Mouse (Mus musculus) left cerebral cortex, postnatal 10 days (tissue): ENCODE measurements around the gene Esrrb. TPM values are rescaled to one million over a fixed set of nuclear protein-coding genes. Genes with fewer than 3 reads are reported as not detected.

Experiments
- DNase-seq, 2 experiments: peaks; one replicate each; pipeline ENCODE4 v3.0.0; 2021 to 2022; ENCODE audit warnings: low spot score in 2 of 2, mixed read lengths in 1 of 2; ENCODE audit errors: extremely low spot score in 1 of 2
- intact Hi-C: fragments of 180-260 bp; cut with DNase I; formaldehyde crosslinking; loops from one replicate; pipeline ENCODE4 v1.15.1; 2025
- total RNA-seq, 2 experiments: library from RNA; stranded (reverse); gene quantifications; 2 replicates each; pipeline ENCODE4 v1.2.3; 2021

Gene Esrrb
- total RNA-seq, 2 experiments from 2014 or later: 0.73 to 1.2 TPM

DNA sequence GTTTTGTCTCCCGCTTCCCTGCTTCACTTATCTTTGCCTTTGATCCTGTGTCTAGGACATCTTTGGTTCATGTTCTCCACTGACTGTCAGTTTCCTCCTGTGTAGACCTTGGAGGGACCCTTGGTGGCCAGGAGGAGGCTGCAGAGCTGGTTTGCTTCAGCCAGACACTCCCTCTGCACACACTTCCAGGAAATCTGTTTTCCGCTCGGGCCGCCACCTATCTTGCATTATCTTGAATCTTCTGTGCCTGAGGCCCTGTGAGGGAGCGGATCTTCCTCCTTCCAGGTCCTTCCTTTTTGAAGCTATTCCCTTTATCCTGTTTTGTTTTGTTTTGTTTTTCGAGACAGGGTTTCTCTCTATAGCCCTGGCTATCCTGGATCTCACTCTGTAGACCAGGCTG is 121.1 kb downstream of the Esrrb start:
- no peak for DNase-seq
- intact Hi-C loops: no loop called here

DNA sequence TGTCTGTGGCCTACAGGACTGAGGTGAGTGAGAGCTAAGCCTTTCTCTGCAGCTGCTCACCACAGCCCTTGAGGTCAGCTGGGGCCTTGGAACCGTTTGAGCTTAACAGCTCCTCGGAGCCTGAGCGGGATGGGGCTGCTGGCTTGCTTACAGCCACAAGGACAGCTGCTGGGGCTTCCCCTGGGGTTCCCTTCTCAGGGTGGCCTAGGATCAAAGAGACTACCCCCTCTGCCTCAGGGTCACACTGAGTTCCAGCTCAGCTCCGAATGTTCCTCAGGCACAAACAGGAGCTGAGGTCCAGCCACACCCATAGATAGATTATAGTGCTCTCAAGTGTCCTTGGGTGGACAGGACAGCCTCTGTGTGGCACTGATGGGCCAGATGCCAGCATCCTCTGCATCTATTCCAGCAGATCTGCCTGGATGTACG is 122.5 kb downstream of the Esrrb start:
- intact Hi-C loops: no loop called here
- DNase-seq: peak in 1 of 2 experiments; percentile 43

DNA sequence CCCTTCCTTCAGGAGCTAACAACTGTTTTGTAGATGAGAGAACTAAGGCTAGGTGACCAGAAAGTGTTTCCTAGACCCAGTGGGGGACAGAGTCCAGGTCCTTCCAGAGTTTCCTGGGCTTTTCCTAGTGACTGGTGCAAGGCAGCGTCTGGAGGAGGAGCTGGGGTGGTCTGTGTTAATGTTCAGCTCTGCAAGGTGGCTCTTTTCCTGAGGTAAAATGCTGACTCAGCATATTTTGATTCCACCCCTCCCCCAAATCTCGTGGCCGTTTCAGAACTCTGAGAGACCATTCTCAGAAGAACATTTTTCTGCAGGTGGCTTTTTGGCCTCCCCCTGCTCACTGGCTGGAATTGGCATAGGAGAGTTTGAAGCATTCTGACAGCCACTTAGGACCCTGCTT is 127.1 kb downstream of the Esrrb start:
- intact Hi-C loops: no loop called here
- DNase-seq: no peak

DNA sequence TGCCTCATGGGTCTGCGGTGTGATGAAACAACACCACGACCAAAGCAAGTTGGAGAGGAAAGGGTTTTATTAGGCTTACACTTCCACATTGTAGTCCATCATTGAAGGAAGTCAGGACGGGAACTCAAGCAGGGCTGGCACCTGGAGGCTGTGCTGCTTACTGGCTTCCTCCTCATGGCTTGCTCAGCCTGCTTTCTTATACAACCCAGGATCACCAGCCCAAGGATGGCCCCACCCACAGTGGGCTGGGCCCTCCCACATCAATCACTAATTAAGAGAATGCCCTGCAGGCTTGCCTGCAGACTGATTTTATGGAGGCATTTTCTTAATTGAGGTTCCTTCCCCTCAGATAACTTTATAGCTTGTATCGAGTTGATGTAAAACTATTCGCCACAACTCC is 129.1 kb downstream of the Esrrb start:
- intact Hi-C loops: no loop called here
- no peak for DNase-seq

DNA sequence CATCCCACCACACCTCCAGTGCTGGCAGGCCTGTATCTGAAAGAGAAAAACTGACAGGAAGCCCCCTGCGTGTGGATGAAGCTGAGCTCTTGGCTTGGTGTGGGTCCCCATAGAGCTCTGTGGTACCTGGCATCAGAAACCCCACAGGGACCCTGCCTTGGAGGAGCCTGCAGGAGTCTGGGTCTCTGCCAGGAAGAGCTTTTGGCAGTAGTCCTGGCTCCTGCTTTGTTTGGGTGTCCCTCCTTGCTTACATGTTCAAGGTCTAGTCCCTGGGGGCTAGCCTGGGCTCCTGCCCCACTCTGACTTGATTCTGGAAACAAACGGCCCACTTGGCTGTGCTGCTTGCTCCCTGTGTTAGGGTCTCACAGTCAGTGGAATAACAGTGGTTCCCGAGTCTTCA is 130.6 kb downstream of the Esrrb start:
- no peak for DNase-seq
- intact Hi-C loops: no loop called here

DNA sequence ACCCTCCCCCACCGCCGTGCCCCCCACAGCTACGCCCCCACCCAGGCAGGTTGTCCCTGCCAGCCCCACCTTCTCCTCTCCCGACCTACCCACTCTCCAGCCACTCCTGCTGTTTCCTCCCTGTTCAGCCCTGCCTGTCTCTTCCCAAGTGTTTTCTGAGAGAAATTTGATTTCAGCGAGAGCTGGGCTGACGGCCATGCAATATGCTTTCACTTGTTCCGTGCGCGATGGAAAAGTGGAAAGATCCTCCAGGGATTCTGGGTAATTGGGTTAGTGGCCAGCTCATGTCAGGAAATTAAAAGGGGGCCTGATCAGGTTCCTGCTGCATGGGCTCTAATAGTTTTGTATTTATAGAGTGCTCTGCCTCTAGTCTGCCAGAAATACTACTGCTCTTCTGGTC is 131.9 kb downstream of the Esrrb start:
- peak in 1 of 2 experiments; percentile 29 for DNase-seq

DNA sequence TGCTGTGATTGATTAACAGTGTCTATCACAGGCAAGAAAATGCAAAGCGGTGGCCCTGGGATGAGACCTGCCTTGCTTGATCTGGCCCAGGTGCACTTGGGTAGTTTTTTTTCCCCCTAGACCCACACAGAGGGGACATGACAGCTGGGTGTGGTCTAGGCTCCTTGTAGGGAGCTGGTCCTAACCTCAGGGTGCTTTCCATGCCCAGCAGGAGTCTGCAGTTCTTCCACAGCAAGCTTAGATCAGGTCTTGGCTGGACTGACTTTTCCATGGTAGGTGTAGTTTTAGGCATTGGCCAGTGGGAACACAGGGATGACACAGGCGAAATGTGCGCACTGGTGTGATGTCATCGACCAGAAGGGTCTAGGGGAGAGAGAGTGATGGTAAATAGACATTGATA is 136.2 kb downstream of the Esrrb start:
- intact Hi-C loops: no loop called here
- no peak for DNase-seq

More for the DNA sequence above, 131.9 kb downstream of the Esrrb start:
- intact Hi-C loops: no loop called here

DNA sequence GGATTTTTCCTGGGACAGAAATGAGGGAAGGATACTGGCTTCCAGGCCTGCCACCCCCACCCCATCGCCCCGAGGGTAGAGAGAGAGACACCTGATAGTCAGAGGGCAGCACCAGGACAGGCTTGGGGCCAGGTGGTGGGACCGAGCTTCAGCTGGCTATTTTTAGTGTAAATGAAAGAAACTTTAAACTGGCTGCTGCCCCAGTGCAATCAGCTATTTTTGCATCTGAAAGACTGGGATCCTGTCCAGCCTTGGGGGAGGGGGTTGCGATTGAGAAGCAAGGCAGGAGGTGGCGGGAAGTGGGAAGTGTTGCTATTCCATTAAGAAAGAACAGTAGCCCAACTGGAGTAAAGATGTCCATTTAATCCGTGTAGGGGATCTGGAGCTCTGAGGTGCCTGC is 137.8 kb downstream of the Esrrb start:
- intact Hi-C loops: no loop called here
- DNase-seq: peak; percentile 67 to 78

DNA sequence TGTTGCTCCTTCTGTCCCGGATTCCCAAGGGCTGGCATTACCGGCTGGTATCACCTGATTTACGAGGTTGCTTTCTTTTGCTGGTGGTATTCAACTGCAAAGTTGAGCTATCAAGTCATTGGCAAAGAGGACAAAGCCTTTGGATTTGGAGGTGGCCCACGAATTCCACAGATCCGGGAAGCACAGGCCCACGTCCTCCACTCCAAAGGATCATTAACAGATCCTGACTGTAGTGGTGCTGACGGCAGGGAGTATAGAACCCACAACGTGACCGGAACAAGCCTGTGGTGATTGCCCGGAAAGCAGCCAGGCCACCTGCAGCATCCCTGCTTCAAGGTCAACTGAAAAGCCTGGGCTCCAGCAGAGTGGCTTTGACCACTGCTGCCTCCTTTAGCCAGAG is 140.8 kb downstream of the Esrrb start:
- intact Hi-C loops: no loop called here
- DNase-seq: no peak

DNA sequence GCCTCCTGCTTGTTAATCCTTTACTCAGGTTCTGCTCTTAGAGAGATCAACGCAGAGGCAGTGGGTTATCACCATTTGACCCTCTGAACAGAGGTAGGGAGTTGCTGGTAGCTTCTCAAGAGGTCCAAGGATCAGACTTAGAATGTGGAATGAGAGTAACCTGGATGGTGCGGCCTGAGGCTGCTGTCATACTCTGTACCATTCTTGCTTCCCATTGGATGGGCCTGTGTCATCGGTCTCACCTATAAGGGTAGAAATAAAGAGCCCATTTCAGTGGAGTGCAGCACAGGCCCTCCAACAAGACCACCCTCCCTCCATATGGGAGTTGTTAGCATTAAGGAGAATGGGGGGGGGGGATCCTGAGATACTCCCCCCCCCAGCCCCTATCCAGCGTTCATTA is 143.0 kb downstream of the Esrrb start:
- DNase-seq: no peak
- intact Hi-C loops: no loop called here

DNA sequence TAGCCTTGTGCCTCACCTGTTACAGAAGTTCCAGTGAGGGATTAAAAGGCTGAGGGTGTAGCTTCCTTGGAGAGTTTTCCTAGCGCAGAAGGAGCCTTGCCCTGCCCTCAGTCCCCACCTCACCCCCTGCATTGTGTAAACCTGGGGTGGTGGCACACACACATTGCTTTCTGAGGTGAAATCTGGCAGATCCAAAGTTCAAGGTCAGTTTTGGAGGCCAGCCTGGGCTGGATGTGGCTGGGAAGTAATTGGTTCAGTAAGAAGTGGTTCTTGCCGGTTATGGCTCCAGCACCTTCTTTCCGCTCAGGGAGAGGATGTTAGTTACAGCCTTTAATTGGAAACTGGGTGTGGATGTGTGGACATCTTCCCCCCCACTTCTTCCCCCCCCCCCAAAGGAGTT is 143.4 kb downstream of the Esrrb start:
- DNase-seq: no peak
- intact Hi-C loops: no loop called here

DNA sequence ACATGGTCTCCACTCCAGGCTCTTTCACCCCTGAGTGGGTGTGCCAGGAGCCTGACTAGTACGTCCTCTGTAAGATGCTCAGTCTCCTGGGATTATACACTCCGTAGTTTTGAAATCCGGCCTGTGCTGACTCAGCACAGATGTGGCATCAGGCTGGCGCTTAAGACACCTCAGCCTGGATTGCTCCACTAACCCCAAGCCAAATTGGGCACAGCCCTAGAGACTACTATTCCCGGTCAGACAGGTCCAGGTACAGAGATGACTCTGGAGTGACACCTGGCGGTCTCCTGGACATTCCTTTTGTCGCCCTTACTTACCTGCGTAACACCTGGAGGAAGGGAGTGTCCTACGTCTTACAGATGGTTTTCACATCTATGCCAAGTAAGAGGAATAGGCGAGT is 146.8 kb downstream of the Esrrb start:
- intact Hi-C loops: no loop called here
- DNase-seq: no peak

DNA sequence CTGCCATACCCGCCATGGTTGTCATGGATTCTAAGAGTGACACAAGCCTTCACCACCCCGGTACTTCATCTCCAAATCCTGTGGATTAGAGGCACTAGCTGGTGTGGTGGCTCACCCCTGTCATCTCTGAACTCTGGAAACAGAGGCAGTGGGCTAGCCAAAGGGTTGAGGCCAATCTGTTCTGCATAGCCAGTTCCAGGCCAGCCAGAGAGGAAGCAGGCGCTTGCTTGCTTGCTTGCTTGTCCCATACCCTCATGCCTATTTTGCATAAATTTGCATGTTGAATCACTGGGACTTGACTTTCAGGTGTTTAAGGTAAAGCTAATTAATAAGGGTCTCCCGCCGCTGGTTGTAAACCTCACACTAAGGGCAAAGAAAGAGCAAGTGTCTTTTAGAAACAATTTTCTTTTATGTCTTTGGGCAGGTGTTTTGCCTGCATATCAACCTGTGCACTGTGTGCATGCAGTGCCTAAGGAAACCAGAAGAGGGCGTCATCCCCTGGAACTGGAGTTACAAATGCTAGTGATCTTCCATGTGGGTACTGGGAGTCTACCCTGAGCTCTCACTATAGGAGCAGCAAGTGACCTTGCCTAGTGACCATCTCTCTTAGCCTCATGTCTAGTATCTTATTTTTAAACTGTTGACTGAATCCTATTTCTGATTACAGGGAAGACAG is 147.5 kb downstream of the Esrrb start:
- DNase-seq: no peak
- intact Hi-C loops: no loop called here

DNA sequence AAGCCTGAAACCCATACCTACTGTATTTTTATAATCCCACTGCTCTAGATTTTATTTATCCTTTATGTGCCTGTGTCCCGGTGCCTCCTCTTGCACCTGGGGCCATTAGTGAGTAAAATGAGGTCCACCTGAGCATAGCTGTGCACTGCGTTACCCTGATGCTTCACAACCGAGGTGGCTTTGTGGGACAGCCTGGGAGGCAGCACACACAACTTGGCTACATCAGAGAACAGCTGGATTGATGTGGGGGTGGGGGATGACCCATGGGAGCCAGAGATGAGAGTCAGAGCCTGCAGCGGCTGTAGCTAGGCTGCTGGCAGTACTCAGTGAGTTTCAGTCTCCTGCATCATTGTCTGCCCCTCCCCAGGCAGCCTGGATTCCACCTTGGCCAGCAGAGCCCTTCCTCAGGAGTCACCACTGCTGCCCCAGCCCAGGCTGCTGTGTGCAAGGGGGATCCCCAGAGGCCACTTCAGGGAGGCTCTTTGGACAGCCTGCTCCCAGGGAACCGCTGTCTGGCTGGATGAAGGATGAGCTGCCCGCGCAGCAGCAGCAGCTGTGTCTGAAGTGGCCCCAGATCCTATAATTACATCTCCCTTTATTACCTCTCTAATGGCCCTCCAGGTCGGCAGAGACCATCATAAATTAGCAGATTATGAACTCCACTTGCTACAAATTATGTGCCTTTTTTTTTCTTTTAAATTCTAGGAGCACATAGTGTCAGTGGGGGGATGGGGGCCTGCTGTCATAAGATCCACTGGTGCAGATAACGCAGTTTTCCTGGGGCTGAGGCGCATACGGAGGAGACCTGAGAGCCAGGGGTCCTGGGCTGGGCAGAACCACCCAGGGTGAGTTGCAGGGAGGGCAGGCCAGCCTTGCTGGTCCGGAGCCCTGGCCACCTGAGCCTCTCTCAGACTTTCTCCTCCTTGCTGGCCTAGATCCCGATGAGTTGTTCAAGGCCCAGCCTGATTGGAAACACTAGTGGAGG is 148.7 kb downstream of the Esrrb start:
- DNase-seq: no peak
- intact Hi-C loops: no loop called here

DNA sequence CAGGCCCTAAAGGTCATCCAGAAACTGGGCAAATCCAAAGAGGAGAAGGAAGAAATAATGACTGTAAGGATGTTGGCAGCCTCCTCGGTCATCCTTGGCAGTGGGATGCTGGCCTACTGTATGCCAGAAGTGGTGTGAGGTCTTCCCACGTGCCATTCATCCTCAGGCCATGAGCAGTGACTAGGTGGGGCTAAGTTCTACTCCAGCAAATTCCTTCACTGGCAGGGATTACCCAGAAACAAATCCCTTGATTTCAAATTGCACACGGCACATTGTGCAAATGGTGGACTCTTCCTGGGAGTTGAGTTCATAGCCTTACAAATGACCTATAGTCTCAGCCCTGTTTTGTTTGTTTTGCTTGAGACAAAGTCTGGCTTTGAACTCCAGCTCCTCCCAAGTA is 151.4 kb downstream of the Esrrb start:
- intact Hi-C loops: no loop called here
- no peak for DNase-seq

DNA sequence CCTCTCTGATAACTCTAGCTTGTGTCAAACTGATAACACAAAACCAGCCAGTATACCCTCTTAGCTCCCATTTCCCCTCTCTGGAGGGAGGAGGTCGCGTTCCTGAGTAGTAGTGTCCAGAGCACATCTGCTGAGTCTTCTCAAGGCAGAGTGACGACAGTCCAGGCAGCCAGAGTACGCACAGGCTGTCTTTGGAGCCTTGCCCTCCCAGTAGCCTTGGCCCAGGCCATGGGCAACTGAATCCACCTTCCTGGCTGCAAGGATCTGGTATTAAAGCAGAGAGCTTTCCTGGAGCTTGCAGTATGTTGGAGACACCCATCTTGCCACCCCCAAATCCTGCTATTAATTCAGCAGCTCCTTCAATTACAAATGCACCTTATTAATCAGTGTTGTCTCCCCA is 152.7 kb downstream of the Esrrb start:
- intact Hi-C loops: no loop called here
- DNase-seq: no peak

DNA sequence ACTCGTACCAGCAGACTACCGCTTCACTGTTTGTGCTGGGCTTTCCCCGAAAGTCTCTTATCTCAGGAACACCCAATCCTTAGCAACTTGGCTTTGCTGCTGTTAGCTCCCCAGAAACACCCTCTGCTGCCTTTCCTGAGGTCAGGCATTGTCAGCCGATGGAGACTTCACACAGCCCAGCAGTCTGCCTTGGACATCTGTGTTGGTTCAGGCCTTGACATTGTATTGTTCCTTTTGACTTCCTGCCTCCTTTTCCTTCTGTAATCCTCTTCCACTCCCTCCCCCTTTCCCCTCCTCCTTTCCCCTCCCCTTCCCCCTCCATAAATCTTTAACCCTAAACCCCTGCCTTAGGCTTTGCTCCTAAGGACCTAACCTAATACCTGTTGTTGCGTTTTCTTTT is 155.7 kb downstream of the Esrrb start:
- intact Hi-C loops: no loop called here
- no peak for DNase-seq

DNA sequence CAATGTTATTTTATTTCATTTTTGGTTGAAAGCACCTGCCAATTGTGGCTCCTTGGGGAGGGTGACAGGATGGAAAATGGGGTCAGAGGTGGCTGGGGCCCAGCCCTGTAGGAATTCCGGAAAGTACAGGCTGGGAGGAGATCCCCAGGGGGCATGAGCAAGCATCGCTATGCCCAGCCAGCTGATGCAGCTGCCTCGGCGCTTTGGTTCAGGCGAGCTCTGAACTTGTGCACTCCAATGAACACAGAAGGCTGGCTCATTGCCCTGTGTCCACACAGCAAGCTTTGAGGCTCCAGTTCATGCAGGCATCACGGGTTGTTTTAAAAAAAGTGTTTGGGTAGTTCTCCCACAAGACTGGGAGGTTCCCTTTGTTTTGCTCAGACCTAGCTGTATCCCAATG is 156.8 kb downstream of the Esrrb start:
- intact Hi-C loops: no loop called here

DNA sequence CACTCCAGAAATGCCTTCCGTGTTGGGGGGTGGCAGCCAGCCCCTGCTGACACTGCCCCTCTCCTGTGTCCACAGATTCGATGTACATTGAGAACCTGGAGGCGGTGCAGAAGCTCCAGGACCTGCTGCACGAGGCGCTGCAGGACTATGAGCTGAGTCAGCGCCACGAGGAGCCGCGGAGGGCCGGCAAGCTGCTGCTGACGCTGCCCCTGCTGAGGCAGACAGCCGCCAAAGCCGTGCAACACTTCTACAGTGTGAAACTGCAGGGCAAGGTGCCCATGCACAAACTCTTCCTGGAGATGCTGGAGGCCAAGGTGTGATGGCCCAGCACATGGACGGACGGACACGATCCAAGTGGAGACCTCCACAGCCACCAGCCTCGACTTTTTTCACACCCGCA is 157.8 kb downstream of the Esrrb start:
- DNase-seq: peak in 1 of 2 experiments; percentile 60

More for the DNA sequence above, 156.8 kb downstream of the Esrrb start:
- DNase-seq: no peak

DNA sequence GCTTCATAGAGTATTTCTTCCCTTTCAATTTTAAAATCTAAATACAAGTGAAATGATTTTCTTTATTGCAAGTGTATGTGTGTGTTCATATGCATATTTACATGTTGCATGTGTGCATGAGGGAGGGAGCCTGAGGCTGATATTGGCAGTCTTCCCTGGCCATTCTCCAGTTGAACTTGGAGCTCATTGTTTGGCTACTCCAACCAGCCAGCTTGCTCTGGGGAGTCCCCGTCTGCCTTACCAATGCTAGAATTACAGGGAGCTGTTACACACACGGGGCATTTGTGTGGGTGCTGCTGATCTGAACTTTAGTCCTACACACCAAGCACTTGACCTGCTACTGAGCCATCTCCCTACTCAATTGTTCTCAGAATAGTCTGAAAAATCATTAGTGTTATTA is 173.4 kb downstream of the Esrrb start:
- intact Hi-C loops: no loop called here
- no peak for DNase-seq

More for the DNA sequence above, 157.8 kb downstream of the Esrrb start:
- intact Hi-C loops: no loop called here
